Mouse (Mus musculus) 3134 (cell line): Measurements from ENCODE around the gene Cd6.

Source experiments
- DNase-seq: peaks from one replicate; pipeline ENCODE4 v3.0.0-alpha.2; 2011; ENCODE audit warnings: low spot score; ENCODE audit not compliant: insufficient read length; ENCODE audit errors: extremely low read depth

Cd6 gene

DNA sequence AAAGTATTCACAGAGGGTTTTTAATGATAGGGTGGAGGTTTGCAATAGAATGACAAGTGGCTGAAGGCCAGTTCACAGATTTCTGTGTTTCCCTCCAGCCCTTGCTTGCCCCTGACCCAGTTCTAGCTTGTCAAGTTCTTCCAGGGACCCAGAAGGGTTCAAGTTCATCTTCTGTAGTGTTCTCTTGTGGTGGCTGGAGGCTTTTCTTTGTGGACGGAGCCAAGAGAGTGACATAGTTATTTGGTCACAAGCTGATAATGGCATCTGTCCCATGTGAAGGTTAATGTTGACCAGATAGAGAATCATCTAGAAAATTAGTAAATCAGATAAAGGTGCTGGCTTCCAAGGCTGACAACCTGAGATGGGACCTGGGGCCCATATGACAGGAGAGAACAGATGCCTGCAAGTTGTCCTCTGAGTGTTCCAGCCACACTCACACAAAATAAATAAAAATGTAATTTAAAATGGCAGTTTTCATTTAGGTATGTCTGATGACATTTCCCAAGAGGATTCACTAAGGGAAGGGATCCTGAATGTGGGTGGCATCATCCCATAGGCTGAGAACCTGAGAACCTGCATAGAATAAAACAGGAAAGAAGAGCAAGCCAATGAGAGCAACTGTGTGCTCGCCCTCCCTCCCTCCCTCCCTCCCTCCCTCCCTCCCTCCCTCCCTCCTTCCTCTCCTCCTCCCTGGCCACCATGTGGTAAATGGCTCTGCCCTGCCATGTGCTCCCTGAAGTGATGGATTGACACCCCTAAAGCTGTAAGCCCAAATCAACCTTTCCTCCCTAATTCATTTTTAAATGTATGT lies 24.8 kb downstream of the Cd6 start:
- DNase-seq = no peak

DNA sequence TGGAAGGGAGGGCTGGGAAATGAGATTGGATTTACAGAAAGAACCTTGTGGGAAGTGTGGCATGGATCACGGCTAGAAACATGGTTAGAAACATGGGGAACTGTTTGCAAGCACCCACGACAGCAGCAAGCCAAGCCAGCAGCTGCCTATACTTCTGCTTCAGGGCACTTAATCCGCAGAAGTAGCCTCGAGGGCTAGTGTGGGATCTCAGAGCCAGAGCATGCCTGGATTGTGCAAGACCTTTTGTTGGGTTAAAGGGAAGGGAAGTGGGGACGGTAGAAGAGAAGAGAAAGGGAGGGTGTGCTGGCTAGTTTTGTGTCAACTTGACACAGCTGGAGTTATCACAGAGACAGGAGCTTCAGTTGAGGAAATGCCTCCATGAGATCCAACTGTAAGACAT lies 26.1 kb downstream of the Cd6 start:
- no peak for DNase-seq

DNA sequence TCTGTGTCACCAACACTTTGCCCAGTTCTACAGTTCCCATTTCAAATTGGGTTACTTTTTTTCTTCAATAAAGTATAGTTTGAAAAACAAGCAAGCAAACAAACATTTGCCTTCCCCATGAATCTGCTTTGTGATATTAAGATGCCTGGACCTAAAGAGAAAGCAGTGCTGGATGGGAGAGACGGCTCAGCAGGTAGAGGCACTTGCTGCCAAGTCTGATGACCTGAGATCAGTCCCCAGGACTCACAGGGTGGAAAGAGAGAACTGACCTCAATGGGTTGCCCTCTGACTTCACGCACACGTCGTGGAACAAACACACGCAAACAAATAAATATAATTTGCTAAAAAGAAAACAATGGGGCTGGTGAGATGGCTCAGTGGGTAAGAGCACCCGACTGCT lies 28.0 kb downstream of the Cd6 start:
- DNase-seq = no peak

DNA sequence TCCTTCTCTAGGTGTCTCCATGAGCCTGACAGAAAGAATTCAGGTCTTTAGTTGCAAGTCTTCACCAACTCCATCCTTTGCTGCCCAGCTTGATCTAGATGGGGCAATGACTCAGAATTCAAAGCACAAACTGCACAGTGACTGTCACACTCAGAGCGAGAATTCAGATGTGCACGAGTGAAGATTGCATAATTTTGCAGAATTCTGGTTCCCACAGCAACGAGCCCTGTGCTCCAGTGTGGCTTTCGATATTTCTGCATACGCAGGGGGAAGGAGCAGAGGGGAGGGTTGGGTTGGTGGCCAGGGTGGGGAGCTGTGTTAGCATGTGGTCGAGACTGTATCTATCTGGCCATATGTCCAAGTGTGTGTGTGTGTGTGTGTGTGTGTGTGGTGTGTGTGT lies 28.8 kb downstream of the Cd6 start:
- DNase-seq = no peak

DNA sequence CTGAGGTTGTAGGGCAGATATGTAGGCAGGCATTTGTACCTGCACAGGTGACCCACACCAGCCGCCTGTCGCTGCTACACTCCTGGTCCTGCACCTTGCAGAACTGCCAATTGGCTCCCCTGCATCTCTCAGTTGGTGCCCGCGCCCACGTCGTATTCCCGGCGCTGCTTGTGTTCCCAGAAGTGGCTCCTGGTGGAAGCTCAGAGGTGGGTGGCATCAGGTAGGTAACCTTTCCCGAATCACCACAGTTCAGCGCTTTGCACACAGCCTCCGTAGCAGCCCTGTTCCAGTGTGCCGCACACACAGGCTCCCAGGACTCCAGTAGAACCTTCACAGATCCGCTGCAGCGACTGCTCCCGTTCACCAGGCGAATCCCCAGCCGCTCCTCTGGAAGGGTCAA lies 30.7 kb downstream of the Cd6 start:
- DNase-seq = no peak

DNA sequence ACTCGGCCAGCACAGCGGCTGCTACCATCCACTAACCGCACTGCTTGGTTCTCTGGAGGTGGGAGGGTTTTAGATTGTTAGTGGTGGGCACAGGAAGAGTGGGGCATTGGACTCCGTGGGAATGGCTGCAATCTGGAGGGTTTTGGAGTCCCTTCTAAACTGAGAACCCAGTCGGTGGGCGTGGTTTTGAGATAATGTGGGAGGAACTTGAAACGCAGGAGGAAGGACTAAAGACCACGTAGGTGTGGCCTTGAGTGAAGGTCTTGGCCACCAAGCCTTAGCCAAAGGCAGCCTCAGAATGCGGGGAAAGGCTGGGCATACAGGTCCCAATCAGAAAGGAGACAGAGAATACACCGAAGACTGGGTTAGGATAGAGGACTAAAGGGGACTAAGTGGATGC lies 31.3 kb downstream of the Cd6 start:
- no peak for DNase-seq

DNA sequence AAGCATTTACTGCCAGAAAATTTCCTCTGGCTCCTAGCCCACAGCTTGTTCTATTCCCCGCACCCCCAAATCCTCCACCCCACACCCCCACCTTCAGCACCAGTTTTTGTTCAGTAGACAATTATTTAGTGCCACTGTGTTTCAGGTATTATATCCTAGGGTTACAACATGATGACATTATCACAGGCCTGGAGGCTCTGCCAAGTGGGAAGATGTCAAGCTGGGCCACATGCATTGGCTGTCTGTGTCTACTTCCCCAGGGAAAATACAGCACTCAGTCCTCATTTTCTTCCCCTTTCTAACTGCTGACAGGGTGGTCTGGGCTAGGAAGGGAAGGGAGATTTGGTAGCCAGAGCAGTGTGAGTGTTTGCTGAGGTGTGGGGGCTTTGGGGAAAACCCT lies 34.9 kb downstream of the Cd6 start:
- no peak for DNase-seq

DNA sequence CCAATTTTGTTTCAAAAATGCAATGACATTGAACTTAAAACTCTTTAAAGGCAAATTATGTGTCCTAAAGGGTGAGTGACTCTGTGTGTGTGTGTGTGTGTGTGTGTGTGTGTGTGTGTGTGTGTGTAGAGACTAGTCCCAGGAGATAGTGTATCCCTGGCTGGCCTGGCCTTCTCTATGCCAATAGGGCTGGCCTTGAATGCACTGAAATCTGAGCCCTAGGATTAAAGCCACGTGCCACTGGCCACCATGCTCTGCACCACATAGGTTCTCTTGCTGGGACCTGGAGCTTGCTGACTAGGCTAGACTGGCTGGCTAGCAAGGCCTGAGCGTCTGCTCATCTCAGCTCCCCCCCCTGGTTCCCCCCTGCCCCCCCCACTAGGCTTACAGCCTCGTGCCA lies 36.8 kb downstream of the Cd6 start:
- no peak for DNase-seq

DNA sequence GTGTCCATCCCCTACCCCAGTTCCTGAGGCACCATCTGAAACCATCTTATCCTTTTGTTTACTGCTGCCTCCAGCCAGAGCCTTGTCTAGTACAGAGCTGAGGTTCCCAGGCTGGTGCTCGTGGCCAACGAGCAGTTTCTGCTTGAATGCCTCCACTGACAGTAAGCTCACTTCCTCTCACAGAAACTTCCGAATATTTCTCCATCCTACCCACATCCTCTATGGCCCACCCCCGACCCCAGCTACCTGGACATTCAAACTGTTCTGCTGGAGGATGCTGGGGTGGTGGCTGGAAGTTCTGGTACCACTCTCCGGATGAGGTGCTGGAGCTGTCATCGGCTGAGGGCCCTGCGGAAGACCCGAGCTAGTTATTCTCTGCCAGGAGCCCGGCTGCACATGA lies 39.5 kb downstream of the Cd6 start:
- DNase-seq = no peak

DNA sequence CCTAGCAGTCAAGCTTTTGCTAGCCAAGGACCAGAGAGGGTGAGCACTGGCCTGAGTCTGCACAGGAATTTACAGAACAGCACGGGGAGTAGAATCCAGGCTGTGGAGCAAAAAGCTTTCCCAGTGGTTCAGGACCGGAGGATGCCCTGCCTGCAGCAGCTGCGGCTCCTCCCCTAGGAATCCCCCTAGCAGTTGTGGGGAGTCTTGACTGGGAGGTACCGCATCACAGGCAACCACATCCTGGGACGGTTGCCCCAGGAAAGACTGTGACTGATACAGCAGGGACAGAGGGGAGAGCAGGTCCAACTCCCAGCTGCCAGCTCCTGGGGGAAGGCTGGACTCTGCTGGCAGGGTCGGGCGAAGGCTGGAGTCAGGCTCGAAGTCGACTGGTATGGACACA lies 41.6 kb downstream of the Cd6 start:
- DNase-seq = peak; percentile 16

DNA sequence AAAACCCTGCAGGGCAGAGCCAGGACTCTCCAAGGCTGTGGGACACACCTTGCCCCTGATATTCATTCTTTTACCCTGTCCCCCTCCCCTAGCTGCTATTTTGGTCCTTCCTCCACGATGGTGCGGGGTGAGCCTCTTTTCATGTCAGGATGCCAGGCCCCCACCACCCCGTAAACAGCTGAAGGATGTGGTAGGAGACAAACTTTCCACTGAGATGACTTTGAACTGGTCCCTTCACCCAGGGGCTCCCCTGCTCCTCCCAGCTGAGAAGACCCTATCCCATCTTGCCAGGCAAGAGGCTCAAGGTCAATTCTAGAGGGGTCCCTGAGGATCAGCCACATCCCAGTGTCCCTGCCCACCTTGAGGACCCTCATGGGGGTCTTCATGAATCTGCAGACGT lies 42.5 kb downstream of the Cd6 start:
- DNase-seq = no peak

DNA sequence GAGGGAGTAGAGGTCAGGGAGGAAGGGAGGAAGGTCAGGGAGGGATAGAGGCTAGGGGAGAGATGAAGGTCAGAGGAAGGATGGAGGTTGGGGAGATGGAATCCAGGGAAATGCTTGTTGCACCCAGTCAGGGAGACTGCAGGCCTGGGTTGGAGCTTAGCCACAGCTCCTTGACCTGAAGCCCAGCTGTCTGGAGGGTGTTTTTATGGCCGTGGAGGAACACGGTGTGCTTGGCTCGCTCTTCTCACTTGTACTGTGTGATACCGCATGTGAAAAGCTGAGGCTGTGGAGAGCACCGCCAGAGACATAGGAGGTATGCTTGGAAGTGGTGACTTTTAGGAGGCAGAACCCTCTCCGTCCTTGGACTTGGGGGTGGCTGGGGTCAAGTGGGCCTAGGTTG lies 43.1 kb downstream of the Cd6 start:
- no peak for DNase-seq

DNA sequence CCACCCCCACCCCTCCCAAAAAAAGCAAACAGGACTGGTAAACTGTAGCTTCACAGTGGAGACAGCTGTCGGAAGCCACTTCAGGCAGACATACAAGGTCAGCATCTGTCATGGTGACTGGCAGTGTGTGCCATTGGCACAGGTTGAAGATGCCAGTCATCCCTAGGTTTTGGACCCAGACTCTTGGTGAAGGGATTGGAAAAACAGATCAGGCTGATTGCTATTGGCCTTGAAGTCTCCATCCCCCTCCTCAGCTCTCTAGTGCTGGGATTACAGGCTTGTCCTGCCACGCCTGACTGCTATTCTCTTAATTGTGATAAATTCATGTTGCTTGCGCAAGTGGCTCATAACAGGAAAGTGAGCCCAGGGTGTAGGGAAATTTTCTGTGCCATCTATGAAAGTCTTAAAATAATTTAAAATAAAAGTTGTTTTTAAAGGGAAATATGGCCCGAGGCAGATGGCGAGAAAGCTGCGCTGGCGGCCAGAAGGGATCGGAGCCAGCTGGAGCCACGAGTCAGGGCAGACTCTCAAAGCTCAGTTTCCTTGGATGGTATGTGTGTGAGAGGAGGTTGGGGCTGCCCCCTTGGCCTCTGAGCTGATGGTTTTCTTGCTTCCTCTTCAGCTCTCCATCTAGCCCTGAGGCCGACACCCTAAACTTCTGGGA lies 44.9 kb downstream of the Cd6 start:
- DNase-seq = no peak

DNA sequence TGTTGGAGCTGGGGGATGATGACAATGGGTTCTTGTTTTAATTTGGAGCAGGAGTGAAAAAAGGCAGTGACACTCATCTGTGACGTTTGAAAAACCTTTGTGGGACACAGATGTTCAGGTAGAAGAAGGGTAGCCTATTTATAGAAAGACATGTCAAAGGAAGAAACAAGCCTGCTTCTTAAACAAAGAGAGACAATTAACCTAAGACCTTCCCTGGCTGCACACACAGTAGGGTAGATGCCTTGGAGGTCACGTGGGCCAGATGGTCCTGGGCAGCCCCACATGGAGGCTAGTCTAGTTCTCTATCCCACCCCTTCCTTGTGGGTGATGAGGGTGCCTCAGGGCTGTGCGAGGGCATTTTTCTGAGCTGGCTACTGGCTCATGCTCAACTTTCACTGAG lies 45.8 kb downstream of the Cd6 start:
- no peak for DNase-seq

DNA sequence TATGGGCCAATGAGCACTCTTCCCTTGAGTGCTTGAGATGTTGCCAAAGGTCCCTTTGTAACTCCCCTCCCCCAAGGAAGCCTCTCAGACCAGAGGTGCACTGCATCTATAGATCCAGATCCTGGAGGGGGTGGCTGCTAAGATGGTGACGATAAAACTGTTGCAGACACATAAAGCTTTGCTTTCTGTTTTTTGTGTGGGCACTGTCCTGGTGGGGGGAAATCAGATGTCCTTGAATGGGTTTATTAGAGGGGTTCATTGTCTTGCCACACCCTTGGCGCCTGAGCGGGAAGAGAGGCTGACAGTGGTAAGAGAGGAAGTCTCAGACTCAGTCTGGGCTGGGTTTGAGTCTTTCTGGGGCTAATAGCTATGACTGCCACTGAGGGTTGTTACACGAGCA lies 46.7 kb downstream of the Cd6 start:
- DNase-seq = no peak

DNA sequence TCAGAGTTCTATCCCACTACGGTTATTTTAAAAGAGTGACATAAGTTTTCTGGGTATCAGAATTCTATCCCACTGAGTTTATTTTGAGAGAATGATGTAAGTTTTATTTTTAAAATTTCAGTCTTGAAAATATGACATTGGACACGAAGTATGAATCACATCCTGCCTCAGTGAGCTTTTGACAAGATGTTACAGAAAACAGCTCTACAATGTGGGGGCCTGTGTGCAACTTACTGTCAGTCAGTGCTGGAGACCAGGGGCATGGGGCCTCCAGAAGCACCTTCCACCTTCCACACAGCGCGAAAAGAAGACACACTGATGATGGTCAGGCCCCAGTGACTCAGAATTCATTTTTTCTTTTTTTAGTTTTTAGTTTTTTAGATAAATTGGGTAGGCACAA lies 48.2 kb downstream of the Cd6 start:
- DNase-seq = peak; percentile 33

DNA sequence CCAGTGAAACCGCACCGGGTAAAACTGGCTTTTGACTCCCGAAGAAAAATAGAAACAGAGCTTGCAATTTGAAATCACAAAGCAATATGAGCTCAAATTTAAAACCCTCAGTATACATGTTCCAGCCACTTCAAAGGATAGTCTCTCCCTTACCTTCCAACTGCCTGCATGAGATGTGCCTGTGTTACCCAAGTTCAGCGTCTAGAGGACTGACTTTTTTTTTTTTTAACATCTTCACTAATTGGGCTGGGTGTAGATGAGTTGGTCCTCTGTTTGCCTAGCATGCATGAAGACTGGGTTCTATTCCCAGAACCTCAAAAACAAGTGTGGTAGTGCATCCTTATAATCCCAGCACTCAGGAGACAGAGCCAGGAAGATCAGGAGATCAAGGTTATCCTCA lies 53.0 kb downstream of the Cd6 start:
- DNase-seq = no peak

DNA sequence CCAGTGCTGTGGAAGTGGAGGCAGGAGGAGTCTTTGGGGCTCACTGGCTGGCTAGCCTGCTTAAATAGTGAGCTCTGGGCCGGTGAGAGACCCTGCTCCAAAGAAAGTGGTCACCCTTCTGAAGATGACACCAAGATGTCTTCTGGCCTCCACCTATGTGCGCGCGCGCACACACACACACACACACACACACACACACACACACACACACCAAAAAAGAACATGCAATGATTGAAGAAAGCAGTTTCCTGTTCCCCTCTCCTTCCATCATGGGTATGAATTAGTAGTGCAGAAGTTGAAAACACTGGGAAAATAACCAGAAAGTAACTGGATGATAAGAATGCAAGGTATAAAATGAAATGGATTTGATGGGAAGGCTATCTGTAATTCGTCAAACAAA lies 55.7 kb downstream of the Cd6 start:
- DNase-seq = no peak

DNA sequence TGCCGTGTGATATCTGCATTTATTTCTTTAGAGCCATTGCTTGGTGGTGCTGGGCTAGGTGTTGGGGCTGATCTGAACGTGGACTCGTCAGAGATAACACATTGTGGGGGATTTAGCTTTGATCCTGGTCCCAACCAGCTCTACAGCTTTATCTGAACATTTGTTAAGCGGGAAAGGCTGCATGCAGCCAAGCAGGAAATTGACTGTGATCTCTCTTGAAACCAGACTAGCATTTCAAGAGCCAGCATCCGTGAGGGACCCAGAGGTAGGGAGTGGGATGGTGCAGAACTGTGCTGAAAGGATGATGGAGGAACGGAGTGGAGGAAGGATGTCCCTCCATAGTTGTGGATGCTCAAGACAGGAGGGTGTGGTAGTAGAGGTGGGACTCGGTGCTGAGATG lies 56.5 kb downstream of the Cd6 start:
- DNase-seq = no peak

DNA sequence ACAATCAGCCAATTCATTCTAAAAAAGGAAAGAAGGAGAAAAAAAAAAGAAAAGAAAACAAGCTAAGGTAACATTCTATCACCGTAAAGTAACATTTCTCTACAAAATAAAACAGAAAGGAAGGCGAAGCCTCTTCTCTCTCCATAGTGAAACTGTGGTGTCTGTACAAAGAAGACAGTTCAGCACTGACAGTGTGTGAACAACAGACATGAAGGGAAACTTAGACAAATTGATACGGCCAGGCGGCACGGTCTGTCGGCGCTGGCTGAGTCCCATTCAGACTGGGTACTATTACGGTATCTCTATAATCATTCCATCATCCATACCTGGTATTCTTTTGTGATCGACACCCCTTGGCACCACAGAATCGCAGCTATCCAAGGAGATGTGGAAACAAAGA lies 57.0 kb downstream of the Cd6 start:
- no peak for DNase-seq

DNA sequence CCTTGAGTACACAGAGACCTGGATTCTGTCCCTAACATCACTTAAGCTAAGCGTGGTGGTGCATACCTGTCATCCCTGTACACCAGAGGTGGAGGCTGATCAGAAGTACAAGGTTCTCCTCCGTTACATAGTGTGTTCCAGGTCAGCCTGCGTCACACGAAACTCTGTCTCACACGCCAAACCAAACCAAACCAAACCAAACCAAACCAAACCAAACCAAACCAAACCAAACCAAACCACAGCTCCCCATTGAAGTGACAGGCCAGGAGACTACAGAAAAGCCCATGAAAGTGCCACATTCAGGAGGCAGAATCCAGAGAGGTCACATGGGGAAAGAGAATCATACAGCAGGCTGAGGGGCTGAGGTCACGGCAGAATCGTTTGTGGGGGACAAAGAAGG lies 57.9 kb downstream of the Cd6 start:
- no peak for DNase-seq

DNA sequence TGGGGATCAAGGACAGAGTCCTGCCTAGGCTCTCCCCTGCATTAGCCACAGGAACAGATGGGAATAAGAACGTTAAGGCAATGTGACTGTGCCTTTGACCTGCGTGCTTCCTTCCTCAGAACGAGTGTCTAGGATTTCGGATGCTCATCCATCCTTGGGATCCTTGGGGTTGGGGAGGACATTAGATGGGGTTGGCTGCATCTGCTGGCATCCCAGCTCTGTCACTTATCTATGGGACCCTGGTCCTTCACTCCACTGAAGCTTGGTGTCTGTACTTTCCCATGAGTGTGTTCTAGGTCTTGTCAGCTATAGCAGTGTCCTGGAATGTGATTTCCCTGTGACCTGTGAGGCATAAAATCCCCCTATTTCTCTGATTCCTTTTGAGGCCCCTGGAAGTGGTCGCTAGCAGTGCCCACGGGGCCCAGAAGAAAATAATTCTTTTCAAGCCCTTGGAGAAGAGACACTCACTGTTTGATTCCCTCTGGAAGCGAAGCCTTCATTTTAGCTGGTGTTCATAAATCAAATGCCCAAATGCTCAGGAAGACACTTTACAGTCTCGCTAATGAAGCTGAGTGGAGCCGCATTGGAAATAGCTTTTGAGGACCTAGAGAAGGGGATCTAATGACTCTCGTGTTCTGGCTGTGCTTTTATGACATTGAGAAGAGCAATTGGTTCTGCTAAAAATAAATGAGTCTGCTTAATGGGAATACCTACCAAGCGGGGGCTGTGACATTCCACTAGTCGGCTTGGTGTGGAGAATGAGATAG lies 60.2 kb downstream of the Cd6 start:
- no peak for DNase-seq
